Mouse (Mus musculus) cerebellum, postnatal 4 days (tissue): ENCODE data around the gene Vsx1.

Experiments used
- DNase-seq, 2 experiments: peaks; one replicate each; pipeline ENCODE4 v3.0.0; 2022; ENCODE audit warnings: low spot score in 2 of 2, mixed read lengths in 1 of 2

Gene Vsx1

DNA sequence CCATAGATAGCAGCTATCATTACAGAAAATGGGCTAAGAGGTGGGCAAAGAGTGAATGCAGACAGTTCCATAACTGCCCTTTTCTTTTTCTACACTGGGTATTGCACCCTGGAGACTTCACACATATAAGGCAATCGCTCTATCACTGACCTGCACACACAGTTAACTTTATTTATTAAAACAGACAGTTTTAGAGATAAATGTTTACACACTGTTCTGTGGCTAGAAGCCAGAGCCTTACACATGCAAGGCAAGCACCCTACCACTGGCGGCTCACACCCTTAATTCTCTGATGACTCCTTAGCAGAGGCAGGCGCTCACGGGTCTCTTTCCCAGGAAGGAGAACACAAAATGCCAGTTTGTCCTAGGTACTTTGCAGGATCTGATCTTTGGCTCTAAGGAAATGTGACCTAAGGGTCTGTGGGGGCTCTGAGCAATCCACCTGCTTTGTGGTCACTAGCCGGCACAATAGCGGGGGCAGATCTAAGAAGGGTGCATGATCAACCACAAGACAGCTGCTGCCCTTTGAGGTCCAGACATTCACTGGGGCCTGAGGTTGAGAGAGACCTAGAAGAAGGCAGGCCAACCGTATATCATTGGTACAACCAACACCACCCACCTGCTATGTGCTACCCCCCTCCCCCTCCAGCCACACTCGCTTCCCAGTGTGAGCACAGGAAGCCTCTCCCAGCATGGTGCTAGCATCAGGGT is 42.6 kb downstream of the Vsx1 start:
- no peak for DNase-seq

DNA sequence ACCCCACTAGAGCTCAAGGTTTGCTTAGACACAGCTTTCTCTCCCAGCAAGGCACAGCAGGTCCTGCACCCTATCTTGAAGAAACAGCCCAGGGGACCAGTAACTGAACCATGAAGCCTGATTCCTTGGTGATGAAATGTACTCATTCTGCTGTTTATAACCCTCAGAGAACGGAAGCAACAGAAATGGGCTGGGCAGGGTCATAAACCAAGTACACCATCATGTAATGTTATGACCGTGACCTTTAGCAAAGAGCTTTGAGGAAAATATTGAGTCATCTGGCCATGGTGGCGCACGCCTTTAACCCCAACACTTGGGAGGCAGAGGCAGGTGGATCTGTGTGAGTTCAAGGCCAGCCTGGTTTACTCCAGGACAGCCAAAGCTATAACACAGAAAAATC is 43.9 kb downstream of the Vsx1 start:
- no peak for DNase-seq

DNA sequence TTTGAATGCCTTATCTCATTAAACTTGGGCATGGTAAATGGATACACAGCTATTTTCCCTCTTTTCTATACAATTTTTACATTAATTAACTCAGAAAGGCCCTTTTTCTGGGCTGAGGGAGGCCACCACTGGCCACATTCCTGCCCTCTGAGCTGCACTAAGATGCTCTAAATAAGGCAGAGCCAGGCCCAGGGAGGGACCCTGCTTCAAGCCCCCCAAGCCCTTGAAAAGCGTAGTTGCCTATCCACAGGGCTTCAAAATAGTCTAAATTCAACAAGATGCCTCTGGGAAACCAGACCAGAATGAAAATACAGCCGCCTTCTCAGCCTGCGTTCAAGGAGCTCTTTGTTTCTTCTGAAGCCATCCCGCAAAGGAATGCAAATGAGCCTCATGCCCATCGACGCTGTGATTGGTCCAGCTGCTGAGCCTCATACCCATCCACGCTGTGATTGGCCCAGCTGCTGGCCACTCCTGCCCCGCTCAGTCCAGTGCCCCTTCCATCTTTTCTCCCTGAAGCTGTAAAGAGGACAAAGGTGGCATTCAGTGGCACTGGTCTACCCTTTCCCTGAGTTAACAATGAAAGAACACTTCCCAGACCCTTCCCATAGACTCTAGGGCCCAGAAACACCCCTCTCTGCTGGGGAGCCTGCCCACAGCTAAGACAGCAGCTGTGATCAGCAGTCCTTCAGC is 45.3 kb downstream of the Vsx1 start:
- peak in 1 of 2 experiments; percentile 45 for DNase-seq

DNA sequence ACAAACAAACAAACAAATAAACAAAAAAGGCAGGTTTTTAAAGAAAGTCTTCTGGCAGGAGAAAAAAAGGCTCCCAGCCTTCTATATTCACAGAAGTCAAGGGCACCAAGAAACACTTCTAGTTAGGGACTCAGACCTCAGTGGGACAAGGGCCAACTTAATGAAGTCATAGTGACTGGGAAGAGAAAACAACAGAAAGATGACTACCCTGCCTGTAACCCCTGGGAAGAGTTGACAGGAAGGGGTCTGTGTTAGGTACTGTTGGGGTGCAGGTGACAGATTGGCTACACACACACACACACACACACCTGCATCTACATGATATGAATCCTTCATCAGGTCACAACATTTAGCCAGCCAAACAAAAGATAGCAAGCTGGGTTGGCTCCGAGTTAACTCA is 46.0 kb downstream of the Vsx1 start:
- no peak for DNase-seq

DNA sequence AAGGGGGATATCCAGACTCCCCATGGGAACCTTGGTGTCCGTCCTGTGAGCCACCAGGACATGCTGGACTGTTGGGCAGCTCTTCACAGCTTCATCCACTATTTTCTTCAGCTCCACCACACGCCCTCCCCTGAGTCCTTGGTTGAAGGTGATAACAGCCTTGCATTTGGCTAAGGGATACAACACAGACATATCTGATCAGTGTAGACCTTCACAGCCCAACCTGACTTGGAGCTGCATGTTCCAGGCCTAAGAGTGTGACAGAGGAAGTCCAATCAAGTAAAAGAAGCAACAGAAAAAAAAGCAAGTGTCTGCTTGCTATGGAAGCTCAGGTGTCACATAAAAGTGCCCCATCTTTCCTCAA is 50.8 kb downstream of the Vsx1 start:
- no peak for DNase-seq

DNA sequence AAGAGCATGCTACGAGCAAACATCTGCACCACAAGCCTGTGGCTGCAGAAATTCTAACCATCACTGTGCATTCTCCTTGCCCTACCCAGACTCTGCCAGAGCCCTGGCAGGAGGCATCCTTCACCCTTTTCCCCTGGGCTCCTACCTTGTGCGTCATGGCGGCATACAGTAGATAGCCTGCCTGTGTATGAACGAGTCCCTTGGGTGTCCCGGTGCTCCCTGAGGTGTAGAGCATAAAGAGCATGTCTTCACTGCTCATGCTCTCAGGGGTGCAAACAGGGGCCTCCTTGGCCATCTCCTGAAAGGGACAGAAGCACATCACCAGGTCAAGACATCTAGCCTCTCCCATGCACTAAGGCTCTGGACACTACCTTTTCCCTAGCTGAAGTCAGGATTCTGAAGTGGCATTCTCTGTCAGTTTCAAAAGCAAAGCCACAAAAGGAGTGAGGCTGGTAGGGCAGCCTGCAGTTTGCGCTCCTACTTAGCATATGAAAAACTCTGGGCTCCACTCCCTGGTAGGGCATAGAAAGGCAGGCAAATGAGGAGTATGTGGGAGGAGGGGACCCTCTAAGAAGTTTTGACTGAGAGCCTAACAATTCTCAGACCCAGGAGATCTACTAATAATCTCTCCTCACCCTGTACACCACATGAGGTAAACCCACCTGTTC is 51.3 kb downstream of the Vsx1 start:
- no peak for DNase-seq

DNA sequence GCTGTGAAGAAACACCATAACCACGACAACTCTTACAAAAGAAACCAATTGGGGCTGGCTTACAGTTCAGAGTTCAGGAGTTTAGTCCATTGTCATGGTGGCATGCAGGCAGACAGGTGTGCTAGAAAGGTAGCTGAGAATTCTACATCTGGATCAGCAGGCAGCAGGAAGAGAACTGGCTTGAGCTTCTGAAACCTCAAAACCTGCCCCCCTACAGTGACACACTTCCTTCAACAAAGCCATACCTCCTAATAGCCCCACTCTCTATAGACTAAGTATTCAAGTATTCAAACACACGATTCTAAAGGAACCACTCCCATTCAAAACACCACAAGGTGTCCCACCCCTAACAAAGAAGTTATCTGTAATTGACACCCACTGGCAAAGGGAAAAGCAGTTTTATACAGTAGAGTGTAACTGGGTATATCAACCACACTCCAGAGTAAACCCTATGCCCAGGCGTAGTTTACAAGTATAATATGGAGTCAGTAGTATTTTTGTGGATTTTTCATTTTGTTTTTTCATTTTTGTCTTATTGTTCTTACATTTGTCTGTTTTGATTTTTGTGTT is 53.2 kb downstream of the Vsx1 start:
- DNase-seq = no peak
